Mouse (Mus musculus): ENCODE data around the gene Ttf1.

The Ttf1 gene

DNA sequence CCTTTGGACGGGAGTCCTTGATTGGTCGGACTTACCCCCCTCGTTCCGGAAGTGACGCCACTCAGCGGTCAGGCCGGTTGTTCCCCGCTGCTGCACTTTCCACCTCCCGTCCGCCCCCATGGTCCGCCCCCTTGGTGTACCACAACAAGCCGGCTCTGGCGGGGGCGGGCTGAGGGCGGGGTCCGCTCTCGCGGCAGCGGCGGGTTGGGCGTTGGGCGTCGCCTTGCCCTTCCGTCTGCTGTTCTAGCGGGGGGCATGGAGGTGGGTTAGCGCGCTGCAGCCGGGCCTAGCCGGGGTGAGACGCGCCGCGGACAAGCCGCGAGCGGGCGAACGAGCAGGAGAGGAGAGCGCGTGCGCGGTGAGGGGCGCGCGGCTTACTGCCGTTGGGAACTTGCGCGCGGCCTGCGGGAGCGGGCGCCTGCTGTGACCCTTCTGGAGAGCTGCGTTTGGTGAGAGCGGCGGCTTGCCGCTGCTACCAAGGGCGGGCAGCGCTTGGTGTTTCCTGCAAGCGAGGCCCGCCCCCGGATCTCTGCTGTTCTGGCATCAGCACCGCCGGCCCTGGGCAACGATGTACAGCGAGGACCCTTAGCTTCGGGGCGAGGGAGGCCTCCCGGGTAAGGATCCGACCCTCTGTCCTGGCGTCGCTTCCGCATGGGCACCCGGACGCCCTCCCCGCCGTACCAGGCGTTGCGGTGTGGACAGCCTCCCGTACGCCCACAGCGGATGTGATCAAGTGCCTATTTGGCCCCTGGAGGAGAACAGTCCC is 65.1 kb downstream of the Ttf1 start:
- DNase-seq (ENCODE audit: low spot score in 2 of 2) = peak; percentile 95 to 97

DNA sequence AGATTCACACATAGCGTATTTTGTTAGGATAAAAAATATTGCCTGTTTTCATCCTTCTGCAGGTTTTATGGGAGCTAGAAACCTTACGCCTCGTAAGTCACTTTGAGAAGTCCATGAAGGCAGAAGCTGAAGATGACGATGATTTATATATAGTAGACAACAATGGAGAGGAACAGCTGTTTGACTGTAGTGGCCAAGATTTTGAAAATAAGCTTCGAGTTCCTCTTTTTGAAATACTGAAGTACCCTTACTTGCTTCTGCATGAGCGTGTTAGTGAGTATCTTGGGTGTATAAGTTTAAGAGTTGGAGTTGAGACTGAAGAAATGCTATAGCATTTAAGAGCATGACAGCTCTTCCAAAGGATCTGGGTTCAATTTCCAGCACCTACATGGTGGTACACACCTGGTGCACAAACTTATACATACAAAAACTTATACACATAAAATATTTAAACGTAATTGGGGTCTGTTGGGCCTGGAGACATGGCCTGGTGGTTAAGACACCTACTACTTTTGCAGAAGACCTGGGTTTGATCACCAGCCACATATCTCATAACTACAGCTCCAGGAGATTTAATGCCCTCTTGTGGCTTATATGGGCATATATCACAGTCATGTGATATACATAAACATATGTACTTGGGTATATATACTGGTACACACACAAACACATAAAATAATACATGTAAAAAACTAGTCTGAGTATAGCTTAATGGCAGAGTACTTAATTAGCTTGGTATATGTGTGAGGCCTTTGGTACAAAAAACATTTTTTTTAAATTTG is 70.2 kb downstream of the Ttf1 start:
- no peak for DNase-seq (ENCODE audit: low spot score in 2 of 2)

DNA sequence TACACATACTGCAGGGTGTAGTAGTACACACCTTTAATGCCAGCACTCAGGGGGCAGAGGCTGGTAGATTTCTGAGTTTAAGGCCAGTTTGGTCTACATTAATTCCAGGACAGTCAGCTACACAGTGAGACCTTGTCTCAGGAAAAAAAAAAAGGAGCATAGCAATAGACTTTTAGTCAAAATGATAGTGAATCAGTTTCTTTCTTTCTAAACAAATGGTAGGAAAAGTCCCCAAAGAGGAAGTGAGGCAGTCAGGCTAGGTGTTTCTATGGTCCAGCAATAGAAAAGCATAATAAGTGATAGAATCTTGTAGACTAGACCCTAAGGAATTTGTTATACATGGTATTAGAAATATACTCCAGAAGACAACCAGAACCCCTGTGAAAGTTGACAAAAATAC is 75.1 kb downstream of the Ttf1 start:
- no peak for DNase-seq (ENCODE audit: low spot score in 2 of 2)
